Mouse (Mus musculus): Measurements from ENCODE around the gene Zfp143.

DNA sequence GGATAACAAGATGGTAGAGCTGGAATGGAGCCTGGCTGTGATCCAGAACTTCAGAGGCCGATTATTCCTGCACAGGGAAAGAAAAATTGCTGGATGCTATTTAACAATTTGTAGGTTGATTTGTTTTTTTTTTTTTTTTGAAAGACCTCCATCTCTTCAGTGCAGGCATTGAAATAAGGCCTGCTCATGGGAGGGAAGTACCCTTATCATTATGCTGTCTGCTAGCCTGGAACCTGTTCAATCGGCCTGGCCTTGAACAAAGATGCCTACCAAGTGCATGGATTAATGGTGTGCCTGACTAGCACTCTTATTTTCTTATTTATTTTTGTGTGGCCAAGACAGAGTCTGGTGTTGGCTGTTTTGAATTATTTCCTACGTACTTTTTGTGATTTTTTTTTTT is 30.7 kb upstream of the Zfp143 start:
- TF ChIP-seq CTCF (IDR thresholded peaks at IDR 0.05; ENCODE audit: borderline replicate concordance, insufficient read depth, low read length) (no peak), POLR2A (IDR thresholded peaks at IDR 0.05; ENCODE audit: low read depth, low read length) (no peak)

All from embryonic fibroblast, embryonic 13.5 days (primary cell).